Mouse (Mus musculus) ES-E14 (cell line): Measurements from ENCODE around the gene AU040320. TPM values are rescaled to one million over a fixed set of nuclear protein-coding genes. Genes with fewer than 3 reads are reported as not detected.

Experiments
- DNase-seq: peaks from one replicate; pipeline ENCODE4 v3.0.0-alpha.2; 2013; ENCODE audit warnings: low read depth, low spot score
- H3K27ac ChIP-seq: 2 replicates; pipeline ENCODE4 v1.5.1; 2012; ENCODE audit warnings: low read depth, mild to moderate bottlenecking, low read length, moderate library complexity, mixed read lengths; ENCODE audit not compliant: poor library complexity, insufficient read depth, severe bottlenecking
- H3K36me3 ChIP-seq: 2 replicates; pipeline ENCODE4 v1.6.1; 2012; ENCODE audit warnings: mild to moderate bottlenecking, low read length, moderate library complexity, mixed read lengths; ENCODE audit not compliant: control insufficient read depth, poor library complexity, insufficient read depth, severe bottlenecking
- H3K4me1 ChIP-seq, 2 experiments: fragments of 150-350 bp in 1 of 2; sonication (generic) in 1 of 2; 2 replicates each; pipeline ENCODE4 v1.6.1; 2012; ENCODE audit warnings: low read length in 2 of 2, mild to moderate bottlenecking in 1 of 2, mixed read lengths in 1 of 2; ENCODE audit not compliant: control insufficient read depth in 2 of 2, insufficient read depth in 2 of 2, poor library complexity in 1 of 2
- H3K4me3 ChIP-seq, 2 experiments: fragments of 150-350 bp in 1 of 2; sonication (generic) in 1 of 2; 2 replicates each; pipeline ENCODE4 v1.5.1; 2012; ENCODE audit warnings: low read length in 2 of 2, low read depth in 1 of 2, mild to moderate bottlenecking in 1 of 2, mixed read lengths in 1 of 2; ENCODE audit not compliant: insufficient read depth in 1 of 2, poor library complexity in 1 of 2, severe bottlenecking in 1 of 2
- H3K9ac ChIP-seq: 2 replicates; pipeline ENCODE4 v1.6.1; 2012; ENCODE audit warnings: low read depth, mild to moderate bottlenecking, low read length, mixed read lengths; ENCODE audit not compliant: poor library complexity, insufficient read depth, severe bottlenecking
- H3K9me3 ChIP-seq: fragments of 150-350 bp; sonication (generic); 2 replicates; pipeline ENCODE4 v1.6.1; 2012; ENCODE audit warnings: low read depth, mild to moderate bottlenecking, low read length; ENCODE audit not compliant: control insufficient read depth, insufficient read depth
- CHD2 ChIP-seq: IDR thresholded peaks from 2 replicates; pipeline ENCODE4 v1.6.1; 2014; ENCODE audit warnings: mild to moderate bottlenecking, low read depth, low read length, inconsistent platforms
- HCFC1 ChIP-seq: IDR thresholded peaks from 2 replicates; pipeline ENCODE4 v1.6.1; 2012; ENCODE audit warnings: low read length, inconsistent platforms, borderline replicate concordance; ENCODE audit not compliant: insufficient read depth
- MAFK ChIP-seq: IDR thresholded peaks from 2 replicates; pipeline ENCODE4 v1.6.1; 2014; ENCODE audit warnings: mild to moderate bottlenecking, low read depth, low read length, inconsistent platforms; ENCODE audit not compliant: insufficient read depth
- ZC3H11A ChIP-seq: IDR thresholded peaks from 2 replicates; pipeline ENCODE4 v1.6.1; 2012; ENCODE audit warnings: low read depth, mild to moderate bottlenecking, inconsistent platforms, low read length, borderline replicate concordance
- ZNF384 ChIP-seq: IDR thresholded peaks from 2 replicates; pipeline ENCODE4 v1.6.1; 2012; ENCODE audit warnings: low read depth, low read length, inconsistent platforms
- in situ Hi-C, 2 experiments: fragments of 600-800 bp; cut with MboI; formaldehyde crosslinking; loops; one replicate each; pipeline ENCODE4 v1.15.1; 2025; ENCODE audit warnings: low sequenced_read_pairs in 2 of 2, inconsistent platforms in 1 of 2; ENCODE audit not compliant: unreplicated experiment in 2 of 2
- total RNA-seq: library from RNA; depleted of rRNA; stranded (reverse); fragments of 300-350 nt; gene quantifications from 2 replicates; pipeline ENCODE4 v1.2.3, GENCODE M21; 2012

Gene AU040320
- total RNA-seq, 1 experiment: 11.3 TPM

DNA sequence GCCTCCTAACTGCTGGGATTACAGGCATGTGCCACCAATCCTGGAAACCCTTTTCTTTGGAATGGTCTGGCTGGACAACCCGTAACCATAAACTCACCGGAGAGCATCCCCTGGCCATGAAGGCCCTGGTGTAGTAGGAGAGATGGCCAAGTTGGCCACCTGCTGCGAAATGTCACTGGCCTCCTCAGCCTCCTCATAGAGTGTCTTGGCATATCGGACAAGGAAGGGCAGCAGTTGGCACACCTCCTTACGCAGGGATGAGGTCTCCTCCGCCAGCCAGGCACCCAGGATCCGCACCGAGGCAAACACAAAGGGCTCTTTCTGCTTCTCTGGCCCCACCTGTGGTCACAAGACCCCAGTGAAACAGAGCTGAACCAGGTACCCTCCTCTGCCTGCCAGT lies 5.0 kb upstream of the AU040320 start:
- Histone ChIP-seq H3K4me3 (no peak overlapping the region), H3K36me3 (peaks cover 30% of the 10 kb centered on the region), H3K9ac (no peak overlapping the region), H3K27ac (no peak overlapping the region), H3K9me3 (no peaks in the 10 kb centered on the region), H3K4me1 (peaks cover 0 to 23% of the 10 kb centered on the region in 2 experiments; a peak in 1 of 4 replicates)
- no peak for TF ChIP-seq ZC3H11A
- TF ChIP-seq CHD2: no peak
- TF ChIP-seq MAFK: no peak
- TF ChIP-seq HCFC1: no peak
- TF ChIP-seq ZNF384: no peak
- in situ Hi-C loops: no loop called here
- DNase-seq: no peak

DNA sequence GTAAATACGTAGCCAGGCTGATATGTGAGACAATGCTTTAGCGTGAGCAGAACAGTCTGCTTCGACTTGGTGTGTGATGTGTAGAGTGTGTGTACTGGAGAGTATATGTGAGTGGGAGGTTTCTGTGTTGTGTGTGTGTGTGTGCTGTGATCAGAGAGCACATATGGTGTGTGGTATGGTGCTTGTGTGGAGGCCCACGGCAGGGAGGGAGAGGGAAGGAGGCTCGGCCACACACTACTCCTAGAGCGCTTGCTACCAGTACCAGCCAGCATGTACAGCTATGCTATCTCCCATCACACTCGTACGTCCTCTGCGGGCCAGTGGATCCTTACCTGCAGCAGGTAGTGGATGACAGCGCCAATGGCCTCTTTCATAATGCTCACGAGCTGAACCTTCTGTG lies 3.8 kb upstream of the AU040320 start:
- DNase-seq: no peak
- H3K9me3 ChIP-seq: no peaks in the 10 kb centered on the region
- TF ChIP-seq MAFK (no peak), CHD2 (no peak), HCFC1 (no peak), ZNF384 (no peak), ZC3H11A (no peak)
- in situ Hi-C loops: no loop called here
- no peak overlapping the region for H3K27ac ChIP-seq
- H3K4me1 ChIP-seq: peaks cover 0 to 15% of the 10 kb centered on the region in 2 experiments; a peak in 1 of 4 replicates
- H3K4me3 ChIP-seq: no peak overlapping the region
- peaks cover 30% of the 10 kb centered on the region for H3K36me3 ChIP-seq
- H3K9ac ChIP-seq: no peak overlapping the region

DNA sequence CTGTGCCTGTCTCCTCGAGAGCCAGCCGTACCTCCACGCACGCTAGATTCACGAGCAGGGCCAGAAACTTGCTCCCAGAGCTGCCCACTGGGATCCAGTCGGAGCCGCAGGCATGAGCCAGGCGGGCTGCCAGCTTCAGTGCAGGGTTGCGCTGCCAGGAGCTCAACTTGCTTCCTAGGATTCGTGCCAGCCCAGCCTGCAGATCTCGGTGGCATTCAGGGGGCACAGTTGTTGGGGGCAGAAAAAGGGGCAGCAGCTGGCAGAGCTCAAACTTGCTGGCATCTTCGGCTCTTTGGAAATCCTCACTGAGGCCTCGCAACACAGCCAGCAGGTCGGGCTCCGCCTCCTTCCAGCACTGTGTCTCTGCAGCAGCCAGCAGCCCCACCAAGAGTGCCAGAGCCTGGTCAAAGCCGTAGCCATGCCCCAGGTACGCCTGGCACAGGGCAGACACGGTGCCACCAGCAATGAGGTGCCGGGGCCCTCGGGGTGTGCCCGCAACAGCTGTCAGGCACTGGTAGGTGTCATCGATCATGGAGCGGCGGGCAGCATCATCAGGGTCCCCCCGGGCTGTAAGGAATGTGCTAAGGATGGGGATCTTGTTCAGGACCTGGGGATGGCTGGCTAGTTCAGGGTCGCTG lies 3.2 kb upstream of the AU040320 start:
- no peak overlapping the region for H3K4me3 ChIP-seq
- no peak for TF ChIP-seq HCFC1
- TF ChIP-seq ZNF384: no peak
- TF ChIP-seq CHD2: no peak
- TF ChIP-seq MAFK: no peak
- TF ChIP-seq ZC3H11A: no peak
- no peak overlapping the region for H3K27ac ChIP-seq
- in situ Hi-C loops: no loop called here
- peaks cover 25% of the 10 kb centered on the region for H3K36me3 ChIP-seq
- no peak for DNase-seq
- H3K9ac ChIP-seq: no peak overlapping the region
- H3K9me3 ChIP-seq: no peaks in the 10 kb centered on the region
- peaks cover 0 to 12% of the 10 kb centered on the region in 2 experiments; a peak in 1 of 4 replicates for H3K4me1 ChIP-seq

DNA sequence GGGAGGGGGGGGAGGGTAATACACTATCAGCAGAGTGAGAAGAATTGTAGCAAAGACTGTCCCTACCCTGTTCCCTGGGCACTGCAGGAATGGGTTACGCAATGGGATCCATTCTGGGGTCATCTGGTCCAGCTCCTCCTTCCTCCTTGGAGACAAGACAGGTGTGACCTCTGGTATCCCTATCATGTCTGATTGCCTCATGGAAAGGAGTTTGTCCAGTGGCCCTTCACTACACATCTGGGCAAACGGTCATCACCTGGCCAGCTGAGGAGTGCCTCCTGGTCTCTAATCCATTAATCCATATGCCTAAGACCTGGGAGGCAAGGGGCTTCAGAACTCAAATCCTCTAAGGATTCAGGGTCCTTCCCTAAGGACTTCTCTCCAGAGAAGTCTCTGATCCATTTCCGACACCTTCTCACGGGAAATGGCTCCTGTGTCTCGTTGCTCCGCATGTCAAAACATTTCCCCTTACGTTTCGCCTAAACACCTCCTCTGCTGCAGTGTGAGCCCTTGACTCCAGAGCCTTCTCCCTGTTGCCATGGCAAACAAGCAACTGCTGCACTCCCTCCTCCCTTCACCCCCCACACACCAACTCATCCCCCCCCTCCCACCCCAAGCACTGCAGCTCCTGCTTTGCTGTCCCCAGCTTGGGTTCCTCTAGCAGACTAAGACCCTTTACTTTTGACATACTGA lies 2.3 kb upstream of the AU040320 start:
- Histone ChIP-seq H3K36me3 (peaks cover 22% of the 10 kb centered on the region), H3K9ac (no peak overlapping the region)

More for the DNA sequence above, 2.3 kb upstream of the AU040320 start:
- in situ Hi-C loops: no loop called here
- Histone ChIP-seq H3K4me1 (peaks cover 0 to 10% of the 10 kb centered on the region in 2 experiments; a peak in 1 of 4 replicates), H3K27ac (no peak overlapping the region), H3K9me3 (no peaks in the 10 kb centered on the region), H3K4me3 (no peak overlapping the region)
- TF ChIP-seq HCFC1: no peak
- TF ChIP-seq MAFK: no peak
- no peak for TF ChIP-seq ZNF384
- no peak for TF ChIP-seq CHD2
- TF ChIP-seq ZC3H11A: no peak
- no peak for DNase-seq
